Mouse (Mus musculus): ENCODE measurements at regions not wholly inside any gene's neighbourhood (a gene's known extent, or its start where the extent isn't known, plus 50 kb on each side); places are given as distances from the start of the nearest gene placed in this dataset.

DNA sequence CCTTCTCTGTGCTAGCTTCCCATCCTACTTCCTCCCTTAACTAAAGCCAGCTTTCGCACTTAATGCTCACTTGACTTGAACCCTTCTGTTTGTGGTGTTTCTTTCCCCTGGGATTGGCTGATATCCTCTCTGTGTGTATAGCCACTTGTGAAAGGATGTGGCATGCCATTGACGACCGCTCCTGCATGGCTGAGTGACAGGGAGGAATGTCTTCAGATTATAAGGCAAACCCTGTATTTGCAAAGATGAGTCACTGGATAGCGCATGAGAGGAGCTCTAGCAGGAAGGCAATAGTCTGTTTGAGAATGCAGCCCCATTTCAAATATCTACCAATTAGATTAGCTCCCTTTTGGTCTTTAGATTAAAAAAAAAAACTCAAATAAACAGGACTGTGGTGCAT lies 243.3 kb downstream of the Igsf11 start:
- no peaks in the 10 kb centered on the region for H3K9me3 ChIP-seq (ENCODE audit: low read length)
- H3K4me3 ChIP-seq (replicated peaks; ENCODE audit: low read length) = no peak overlapping the region
- TF ChIP-seq NANOG (IDR thresholded peaks at IDR 0.05; ENCODE audit: borderline replicate concordance, low read length) (no peak), POU5F1 (IDR thresholded peaks at IDR 0.05; ENCODE audit: borderline replicate concordance, low read length) (no peak)
- H3K36me3 ChIP-seq (ENCODE audit: insufficient read depth, low read length) = no peaks in the 10 kb centered on the region
- H3K4me1 ChIP-seq (replicated peaks; ENCODE audit: low read depth, low read length) = no peaks in the 10 kb centered on the region
- no peaks in the 10 kb centered on the region for H3K27me3 ChIP-seq (ENCODE audit: insufficient read depth, low read length)

DNA sequence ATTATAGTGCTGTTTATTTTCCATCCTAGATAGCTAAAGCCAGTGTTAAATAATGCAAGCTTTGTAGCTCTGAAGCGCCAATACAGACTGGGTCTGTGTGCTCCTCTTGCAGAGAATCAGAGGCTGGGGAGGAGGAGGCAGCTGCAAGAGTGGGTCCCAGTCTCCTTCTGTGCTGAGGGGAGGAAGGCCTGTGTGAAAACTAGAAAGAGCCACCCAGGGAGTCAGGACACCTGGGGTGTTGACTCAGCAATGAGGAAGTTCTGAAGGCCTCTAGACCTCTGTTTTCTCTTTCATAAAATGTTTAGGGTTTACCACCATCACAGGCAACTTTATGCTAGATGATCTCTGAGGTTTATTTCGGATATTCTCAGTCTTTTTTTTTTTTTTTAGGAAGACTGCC lies 254.7 kb downstream of the Igsf11 start:
- TF ChIP-seq POU5F1 (IDR thresholded peaks at IDR 0.05; ENCODE audit: borderline replicate concordance, low read length) (no peak), CTCF (conservative IDR thresholded peaks at IDR 0.05; ENCODE audit: low read length) (no peak), NANOG (IDR thresholded peaks at IDR 0.05; ENCODE audit: borderline replicate concordance, low read length) (no peak)
- Histone ChIP-seq H3K27me3 (ENCODE audit: insufficient read depth, low read length) (no peaks in the 10 kb centered on the region), H3K9me3 (ENCODE audit: low read length) (no peaks in the 10 kb centered on the region), H3K4me1 (replicated peaks; ENCODE audit: low read depth, low read length) (no peaks in the 10 kb centered on the region), H3K36me3 (ENCODE audit: insufficient read depth, low read length) (no peaks in the 10 kb centered on the region), H3K4me3 (replicated peaks; ENCODE audit: low read length) (no peak overlapping the region)

DNA sequence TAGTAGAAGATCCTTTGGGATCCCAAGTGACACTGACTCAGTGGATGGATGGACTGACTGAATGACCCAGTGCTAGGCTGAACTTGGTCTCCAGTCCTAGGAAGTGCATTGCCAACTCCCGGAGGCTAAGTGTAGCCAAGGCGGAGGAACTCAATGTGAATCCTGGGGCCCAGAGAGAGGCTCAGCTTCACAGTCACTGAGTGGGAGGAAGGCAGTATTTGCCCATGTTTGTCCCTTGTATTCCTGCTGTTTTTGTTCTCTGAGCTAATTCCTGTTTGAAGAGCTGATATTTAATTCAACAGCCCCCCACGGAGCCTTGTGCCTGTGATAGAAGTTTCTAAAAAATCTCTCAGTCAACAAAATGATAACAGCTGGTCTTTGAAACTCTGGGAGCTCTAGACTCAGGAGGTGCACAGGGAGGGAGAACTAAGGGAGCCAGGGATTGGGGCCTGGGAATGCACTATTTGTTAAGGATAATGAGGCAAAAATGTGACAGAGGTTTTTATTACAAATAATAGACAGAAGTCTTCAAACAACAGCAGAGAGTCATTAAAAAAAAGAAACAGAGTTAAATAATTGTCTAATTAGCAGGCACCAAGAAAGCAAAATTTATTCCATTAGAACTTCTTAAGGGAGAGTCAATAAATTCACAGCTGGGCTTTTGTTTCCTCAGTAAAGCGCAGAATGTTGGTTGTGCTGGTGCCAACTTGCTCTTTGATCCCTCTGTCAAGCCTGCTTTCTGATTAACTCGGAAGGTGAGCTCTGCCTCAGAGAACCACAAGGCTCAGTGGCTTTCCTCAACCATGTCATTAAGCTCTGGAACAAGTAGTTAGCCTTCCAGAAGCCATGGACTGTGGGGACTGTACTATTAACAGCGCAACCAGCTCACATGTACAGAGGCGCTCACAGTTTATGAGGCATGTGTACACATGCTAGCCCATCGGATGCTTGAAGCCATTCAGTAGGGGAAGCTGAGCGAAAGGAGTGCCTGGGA lies 259.2 kb downstream of the Igsf11 start:
- no peak for TF ChIP-seq POU5F1 (IDR thresholded peaks at IDR 0.05; ENCODE audit: borderline replicate concordance, low read length)

DNA sequence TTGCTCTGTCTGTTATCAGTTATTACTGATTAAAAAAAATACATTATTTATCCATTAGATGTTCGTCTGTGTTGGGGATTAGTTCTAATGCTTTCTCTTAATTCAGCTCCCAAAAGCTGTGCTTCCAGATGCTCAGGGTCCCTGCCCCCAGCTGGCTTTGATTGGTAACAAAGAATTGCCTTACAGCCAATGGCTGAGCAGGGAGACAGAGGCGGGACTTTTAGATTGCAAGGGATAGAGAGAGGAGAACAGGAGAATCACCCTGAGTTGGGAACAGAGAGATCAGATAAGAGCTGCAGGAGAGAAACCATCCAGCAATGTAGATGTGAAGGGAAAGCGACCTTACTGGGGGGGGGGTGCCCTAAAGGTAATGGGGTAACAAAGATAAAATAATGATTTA lies 266.4 kb downstream of the Igsf11 start:
- H3K27me3 ChIP-seq (ENCODE audit: insufficient read depth, low read length) = no peaks in the 10 kb centered on the region
- no peak for TF ChIP-seq POU5F1 (IDR thresholded peaks at IDR 0.05; ENCODE audit: borderline replicate concordance, low read length)
- no peak overlapping the region for H3K4me3 ChIP-seq (replicated peaks; ENCODE audit: low read length)
- H3K4me1 ChIP-seq (replicated peaks; ENCODE audit: low read depth, low read length) = no peaks in the 10 kb centered on the region
- H3K36me3 ChIP-seq (ENCODE audit: insufficient read depth, low read length) = no peaks in the 10 kb centered on the region
- H3K9me3 ChIP-seq (ENCODE audit: low read length) = no peaks in the 10 kb centered on the region

More for the DNA sequence above, 259.2 kb downstream of the Igsf11 start:
- no peaks in the 10 kb centered on the region for H3K27me3 ChIP-seq (ENCODE audit: insufficient read depth, low read length)
- H3K36me3 ChIP-seq (ENCODE audit: insufficient read depth, low read length) = no peaks in the 10 kb centered on the region
- no peaks in the 10 kb centered on the region for H3K4me1 ChIP-seq (replicated peaks; ENCODE audit: low read depth, low read length)
- H3K9me3 ChIP-seq (ENCODE audit: low read length) = no peaks in the 10 kb centered on the region
- no peak overlapping the region for H3K4me3 ChIP-seq (replicated peaks; ENCODE audit: low read length)

DNA sequence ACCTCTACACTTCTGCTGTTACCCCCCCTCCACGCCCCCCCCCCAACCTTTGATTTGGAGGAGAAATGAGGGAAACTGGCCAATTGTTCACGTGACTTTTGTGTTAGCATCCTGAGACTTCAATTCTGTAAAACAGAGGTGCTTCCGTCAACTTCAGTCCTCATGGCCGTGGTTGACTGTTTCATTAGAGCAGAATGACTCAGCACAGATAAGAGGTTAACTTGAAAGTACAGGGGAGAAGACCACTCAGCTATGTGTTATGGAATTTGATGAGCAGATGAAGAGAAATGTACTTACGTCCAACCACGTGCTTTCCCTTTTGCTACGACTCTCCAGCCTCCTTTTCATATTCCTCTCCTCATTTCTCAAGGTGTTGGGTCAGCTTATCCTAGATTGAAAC lies 267.3 kb downstream of the Igsf11 start:
- no peak for TF ChIP-seq POU5F1 (IDR thresholded peaks at IDR 0.05; ENCODE audit: borderline replicate concordance, low read length)
- no peak for TF ChIP-seq CTCF (conservative IDR thresholded peaks at IDR 0.05; ENCODE audit: low read length)
- no peak for TF ChIP-seq NANOG (IDR thresholded peaks at IDR 0.05; ENCODE audit: borderline replicate concordance, low read length)
- Histone ChIP-seq H3K4me3 (replicated peaks; ENCODE audit: low read length) (no peak overlapping the region), H3K4me1 (replicated peaks; ENCODE audit: low read depth, low read length) (no peaks in the 10 kb centered on the region), H3K36me3 (ENCODE audit: insufficient read depth, low read length) (no peaks in the 10 kb centered on the region), H3K9me3 (ENCODE audit: low read length) (no peaks in the 10 kb centered on the region), H3K27me3 (ENCODE audit: insufficient read depth, low read length) (no peaks in the 10 kb centered on the region)

DNA sequence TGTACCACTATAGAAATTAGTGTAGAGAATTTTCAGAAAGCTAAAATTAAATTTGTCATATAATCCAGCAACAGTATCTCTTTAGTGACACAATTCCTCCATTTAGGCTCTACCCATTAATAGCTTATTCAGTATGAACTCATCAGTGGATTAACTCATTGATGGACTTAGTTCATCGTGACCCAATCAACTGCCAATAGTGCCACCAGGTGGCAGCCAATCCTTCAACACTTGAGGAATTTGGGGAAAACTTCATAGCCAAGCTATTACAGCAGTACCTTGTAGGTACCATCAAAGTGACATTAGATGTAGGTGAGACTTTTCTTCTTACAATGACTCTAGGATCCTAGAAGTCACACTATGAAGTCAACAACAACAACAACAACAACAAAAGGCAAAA lies 270.2 kb downstream of the Igsf11 start:
- no peak for TF ChIP-seq CTCF (conservative IDR thresholded peaks at IDR 0.05; ENCODE audit: low read length)
- no peak for TF ChIP-seq POU5F1 (IDR thresholded peaks at IDR 0.05; ENCODE audit: borderline replicate concordance, low read length)
- TF ChIP-seq NANOG (IDR thresholded peaks at IDR 0.05; ENCODE audit: borderline replicate concordance, low read length) = no peak
- H3K27me3 ChIP-seq (ENCODE audit: insufficient read depth, low read length) = no peaks in the 10 kb centered on the region

DNA sequence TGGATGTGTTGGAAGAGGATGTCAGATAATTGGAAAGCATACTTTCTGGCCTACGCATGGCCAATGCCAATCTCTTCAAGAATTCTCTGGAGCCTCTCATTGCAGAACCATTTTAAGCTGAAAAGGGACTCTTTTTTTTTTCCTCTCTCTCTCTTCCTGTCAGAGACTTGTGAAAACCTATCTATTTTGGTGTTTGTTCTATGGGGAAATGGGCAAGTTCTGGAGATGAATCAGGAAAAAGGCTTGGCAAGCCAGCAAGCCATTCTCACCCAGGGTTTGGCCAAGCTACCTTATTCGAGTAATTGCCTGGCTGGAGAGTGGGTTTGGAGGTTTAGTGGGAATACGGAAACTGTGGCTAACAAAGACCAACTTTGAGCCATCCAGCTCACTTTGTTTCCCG lies 299.4 kb downstream of the Igsf11 start:
- Histone ChIP-seq H3K4me3 (replicated peaks; ENCODE audit: low read length) (no peak overlapping the region), H3K9me3 (ENCODE audit: low read length) (no peaks in the 10 kb centered on the region), H3K36me3 (ENCODE audit: insufficient read depth, low read length) (no peaks in the 10 kb centered on the region), H3K27me3 (ENCODE audit: insufficient read depth, low read length) (no peaks in the 10 kb centered on the region; the same call in 1 of the 2 replicates), H3K4me1 (replicated peaks; ENCODE audit: low read depth, low read length) (no peaks in the 10 kb centered on the region)
- no peak for TF ChIP-seq POU5F1 (IDR thresholded peaks at IDR 0.05; ENCODE audit: borderline replicate concordance, low read length)

More for the DNA sequence above, 270.2 kb downstream of the Igsf11 start:
- Histone ChIP-seq H3K9me3 (ENCODE audit: low read length) (no peaks in the 10 kb centered on the region), H3K4me3 (replicated peaks; ENCODE audit: low read length) (no peak overlapping the region), H3K36me3 (ENCODE audit: insufficient read depth, low read length) (no peaks in the 10 kb centered on the region), H3K4me1 (replicated peaks; ENCODE audit: low read depth, low read length) (no peaks in the 10 kb centered on the region)

DNA sequence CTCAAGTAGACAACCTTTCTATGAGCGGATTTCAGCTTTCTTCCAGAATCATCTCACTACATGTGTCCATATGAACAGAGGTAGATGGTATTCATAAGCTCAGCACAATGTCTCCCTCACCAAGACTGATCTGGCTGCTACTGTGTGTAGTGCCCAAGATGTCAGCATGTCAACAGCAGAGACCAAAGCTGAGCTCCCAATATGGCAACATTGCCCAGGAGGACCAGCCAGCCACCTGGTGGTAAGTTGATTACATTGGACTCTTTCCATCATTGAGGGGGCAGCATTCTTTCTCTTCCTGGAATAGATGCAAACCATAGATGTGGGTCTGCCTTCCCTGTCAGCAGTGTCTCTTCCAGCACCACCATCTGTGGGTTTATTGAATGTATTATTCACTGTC lies 303.0 kb downstream of the Igsf11 start:
- no peaks in the 10 kb centered on the region for H3K9me3 ChIP-seq (ENCODE audit: low read length)
- no peaks in the 10 kb centered on the region for H3K36me3 ChIP-seq (ENCODE audit: insufficient read depth, low read length)
- H3K4me1 ChIP-seq (replicated peaks; ENCODE audit: low read depth, low read length) = no peaks in the 10 kb centered on the region
- no peak overlapping the region for H3K4me3 ChIP-seq (replicated peaks; ENCODE audit: low read length)
- H3K27me3 ChIP-seq (ENCODE audit: insufficient read depth, low read length) = no peaks in the 10 kb centered on the region
- TF ChIP-seq CTCF (conservative IDR thresholded peaks at IDR 0.05; ENCODE audit: low read length) (no peak), POU5F1 (IDR thresholded peaks at IDR 0.05; ENCODE audit: borderline replicate concordance, low read length) (no peak)

DNA sequence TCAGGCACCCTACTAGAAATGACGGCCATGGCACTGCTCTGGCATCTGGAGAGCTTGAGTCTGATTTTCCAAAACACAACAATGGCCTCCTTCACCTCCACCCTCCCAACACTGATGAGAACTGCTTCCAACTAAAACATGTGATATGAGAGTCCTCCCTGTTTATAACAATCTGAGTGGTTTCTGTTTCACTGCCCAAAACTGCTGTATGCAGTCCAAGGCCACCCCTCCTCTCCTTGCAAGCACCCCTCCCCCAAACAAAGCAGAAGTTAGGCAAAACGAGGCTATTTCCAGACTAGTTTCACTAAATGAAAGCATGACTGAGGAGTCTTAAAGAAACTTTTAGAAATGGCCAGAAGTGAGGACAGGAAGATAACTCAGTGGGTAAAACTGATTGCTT lies 304.4 kb downstream of the Igsf11 start:
- Histone ChIP-seq H3K4me1 (replicated peaks; ENCODE audit: low read depth, low read length) (no peaks in the 10 kb centered on the region), H3K36me3 (ENCODE audit: insufficient read depth, low read length) (no peaks in the 10 kb centered on the region), H3K27me3 (ENCODE audit: insufficient read depth, low read length) (no peaks in the 10 kb centered on the region), H3K9me3 (ENCODE audit: low read length) (no peaks in the 10 kb centered on the region), H3K4me3 (replicated peaks; ENCODE audit: low read length) (no peak overlapping the region)
- no peak for TF ChIP-seq CTCF (conservative IDR thresholded peaks at IDR 0.05; ENCODE audit: low read length)
- no peak for TF ChIP-seq POU5F1 (IDR thresholded peaks at IDR 0.05; ENCODE audit: borderline replicate concordance, low read length)
- no peak for TF ChIP-seq NANOG (IDR thresholded peaks at IDR 0.05; ENCODE audit: borderline replicate concordance, low read length)
